Mouse (Mus musculus): ENCODE results near the gene Secisbp2. TPM values are rescaled to one million over a fixed set of nuclear protein-coding genes. Genes with fewer than 3 reads are reported as not detected.

Secisbp2 gene
- total and polyA plus RNA-seq, 3 experiments = 23.2 to 28.8 (median 24.4) TPM

GRCm38 (mm10) chr13:51678687-51679086 is 27.2 kb downstream of the Secisbp2 start:
- Histone ChIP-seq H3K9me3 (replicated peaks; ENCODE audit: low read length) (no peaks in the 10 kb centered on the region), H3K4me2 (ENCODE audit: insufficient read depth, low read depth, poor library complexity, severe bottlenecking) (no peak overlapping the region), H3K9ac (ENCODE audit: insufficient read depth, low read depth) (no peak overlapping the region), H3K27me3 (replicated peaks) (no peaks in the 10 kb centered on the region), H3K36me3 (replicated peaks in 1 of 2; ENCODE audit: control insufficient read depth in 1 of 2, insufficient read depth in 1 of 2, low read length in 1 of 2) (peaks cover 93 to 100% of the 10 kb centered on the region in 2 experiments), H3K79me2 (replicated peaks; ENCODE audit: control insufficient read depth, extremely low read depth, insufficient read depth, poor library complexity, severe bottlenecking) (no peaks in the 10 kb centered on the region; the same call in 1 of the 2 replicates), H3K27ac (ENCODE audit: insufficient read depth, low read depth) (no peak overlapping the region), H3K4me3 (replicated peaks in 1 of 3; ENCODE audit: low read depth in 2 of 3, low read length in 2 of 3, poor library complexity in 1 of 3) (no peak overlapping the region), H3K4me1 (ENCODE audit: control insufficient read depth in 1 of 2, insufficient read depth in 2 of 2) (no peaks in the 10 kb centered on the region)
- TF ChIP-seq MAZ (IDR thresholded peaks at IDR 0.05; ENCODE audit: low read depth, low read length) = no peak
- TF ChIP-seq JUND (conservative IDR thresholded peaks at IDR 0.05; ENCODE audit: low read depth, low read length) = no peak
- no peak for TF ChIP-seq CTCF (conservative IDR thresholded peaks at IDR 0.05 in 1 of 2, IDR thresholded peaks at IDR 0.05 in 1 of 2; ENCODE audit: low read depth in 2 of 2, low read length in 2 of 2)
- TF ChIP-seq ZC3H11A (IDR thresholded peaks at IDR 0.05; ENCODE audit: low read depth, low read length) = no peak
- no peak for TF ChIP-seq E2F4 (IDR thresholded peaks at IDR 0.05; ENCODE audit: insufficient replicate concordance, low read depth, low read length)
- TF ChIP-seq PAX5 (IDR thresholded peaks at IDR 0.05; ENCODE audit: low read length) = no peak
- TF ChIP-seq UBTF (IDR thresholded peaks at IDR 0.05; ENCODE audit: low read depth, low read length) = no peak
- TF ChIP-seq TBP (conservative IDR thresholded peaks at IDR 0.05; ENCODE audit: low read depth, low read length) = no peak
- TF ChIP-seq ZMIZ1 (IDR thresholded peaks at IDR 0.05; ENCODE audit: low read depth, low read length) = no peak
- TF ChIP-seq CHD1 (IDR thresholded peaks at IDR 0.05; ENCODE audit: low read depth, low read length) = no peak
- no peak for TF ChIP-seq POLR2AphosphoS2 (IDR thresholded peaks at IDR 0.05; ENCODE audit: low read depth, low read length)
- TF ChIP-seq POLR2A (IDR thresholded peaks at IDR 0.05; ENCODE audit: low read depth, low read length) = no peak
- no peak for TF ChIP-seq USF1 (IDR thresholded peaks at IDR 0.05; ENCODE audit: low read depth, low read length)
- no peak for TF ChIP-seq RAD21 (IDR thresholded peaks at IDR 0.05; ENCODE audit: low read depth, low read length)
- no peak for TF ChIP-seq ELF1 (IDR thresholded peaks at IDR 0.05; ENCODE audit: low read depth, low read length)
- dilution Hi-C loops (cut with MboI; ENCODE audit: extremely low pct_ligation_motif_present, extremely low pct_unique_long_range_greater_than_20kb, low sequenced_read_pairs) (no loop called here), in situ Hi-C loops (cut with MboI; ENCODE audit: low pct_ligation_motif_present, low pct_unique_long_range_greater_than_20kb, low sequenced_read_pairs) (no loop called here)
- no peak for DNase-seq (ENCODE audit: extremely low read depth)

- H3K27ac ChIP-seq (ENCODE audit: insufficient read depth, low read depth) = no peak overlapping the region
- dilution Hi-C loops (cut with MboI; ENCODE audit: extremely low pct_ligation_motif_present, extremely low pct_unique_long_range_greater_than_20kb, low sequenced_read_pairs) = no loop called here
- in situ Hi-C loops (cut with MboI; ENCODE audit: low pct_ligation_motif_present, low pct_unique_long_range_greater_than_20kb, low sequenced_read_pairs) = no loop called here
Observed at GRCm38 (mm10) chr13:51679332-51679731, 27.8 kb downstream of the Secisbp2 start.

More at GRCm38 (mm10) chr13:51679332-51679731, 27.8 kb downstream of the Secisbp2 start:
- H3K9me3 ChIP-seq (replicated peaks; ENCODE audit: low read length) = no peaks in the 10 kb centered on the region
- TF ChIP-seq HCFC1 (IDR thresholded peaks at IDR 0.05; ENCODE audit: low read depth, low read length) (no peak), CHD2 (IDR thresholded peaks at IDR 0.05; ENCODE audit: low read length) (no peak), UBTF (IDR thresholded peaks at IDR 0.05; ENCODE audit: low read depth, low read length) (no peak), E2F4 (IDR thresholded peaks at IDR 0.05; ENCODE audit: insufficient replicate concordance, low read depth, low read length) (no peak), CTCF (conservative IDR thresholded peaks at IDR 0.05 in 1 of 2, IDR thresholded peaks at IDR 0.05 in 1 of 2; ENCODE audit: low read depth in 2 of 2, low read length in 2 of 2) (no peak), POLR2A (IDR thresholded peaks at IDR 0.05; ENCODE audit: low read depth, low read length) (no peak), MEF2A (IDR thresholded peaks at IDR 0.05; ENCODE audit: borderline replicate concordance, low read depth, low read length) (no peak), MXI1 (IDR thresholded peaks at IDR 0.05; ENCODE audit: low read depth, low read length) (no peak), MAX (IDR thresholded peaks at IDR 0.05; ENCODE audit: low read length) (no peak), GABPA (IDR thresholded peaks at IDR 0.05; ENCODE audit: insufficient replicate concordance, low read depth, low read length) (no peak), RCOR1 (conservative IDR thresholded peaks at IDR 0.05; ENCODE audit: low read depth, low read length) (no peak), ETS1 (conservative IDR thresholded peaks at IDR 0.05; ENCODE audit: low read depth, low read length) (no peak), EP300 (IDR thresholded peaks at IDR 0.05; ENCODE audit: low read length) (no peak)
- H3K9ac ChIP-seq (ENCODE audit: insufficient read depth, low read depth) = no peak overlapping the region
- H3K4me1 ChIP-seq (ENCODE audit: control insufficient read depth in 1 of 2, insufficient read depth in 2 of 2) = no peaks in the 10 kb centered on the region
- H3K27me3 ChIP-seq (replicated peaks) = no peaks in the 10 kb centered on the region
- H3K79me2 ChIP-seq (replicated peaks; ENCODE audit: control insufficient read depth, extremely low read depth, insufficient read depth, poor library complexity, severe bottlenecking) = no peaks in the 10 kb centered on the region; the same call in 1 of the 2 replicates
- no peak overlapping the region for H3K4me3 ChIP-seq (replicated peaks in 1 of 3; ENCODE audit: low read depth in 2 of 3, low read length in 2 of 3, poor library complexity in 1 of 3)
- peaks cover 92 to 100% of the 10 kb centered on the region in 2 experiments for H3K36me3 ChIP-seq (replicated peaks in 1 of 2; ENCODE audit: control insufficient read depth in 1 of 2, insufficient read depth in 1 of 2, low read length in 1 of 2)
- H3K4me2 ChIP-seq (ENCODE audit: insufficient read depth, low read depth, poor library complexity, severe bottlenecking) = no peak overlapping the region
- no peak for DNase-seq (ENCODE audit: extremely low read depth)

Data from CH12.LX (cell line).